ENCODE assay signal across 17 mouse cellular contexts in genomic region chr16:24833221-24833620, GRCm38 (mm10).
DNase-seq lines count a peak whose midpoint lies in the region; ATAC-seq lines count a peak whose summit lies in the region.
"Had no signal": no experiment of that assay in that cellular context is flagged by ENCODE, and none has a peak within 500 bp of the region (broad histone marks: within the 10 kb centered on the region; RNA-seq: fewer than 3 reads in every experiment).

No protein-coding gene starts in this region.

- H3K4me3 ChIP-seq in neural tube, embryonic 14.5 days (ENCODE audit: low read depth, low read length): no peak overlapping the region
- H3K4me3 ChIP-seq: heart, embryonic 10.5 days; midbrain, embryonic 10.5 days had no signal

- DNase-seq in heart, adult 11 months: peak; percentile 79
- no peak for DNase-seq in heart, postnatal 25 days (ENCODE audit: low spot score)
- DNase-seq in kidney, postnatal 4 days: peak; percentile 35 to 42
- DNase-seq in kidney, postnatal 25 days: no peak
- DNase-seq in neural tube, embryonic 10.5 days (ENCODE audit: extremely low spot score, low spot score): no peak
- no peak for DNase-seq in urinary bladder, adult 18-20 months (ENCODE audit: low spot score in 2 of 2)
- DNase-seq in adrenal gland, postnatal 25 days: no peak
- DNase-seq: adrenal gland, adult 2 months; cerebellum, adult 8-10 months; gastrocnemius, postnatal 36 days; right cerebral cortex, adult 18-20 months had no signal

- no peak overlapping the region for H3K27ac ChIP-seq in neural tube, embryonic 14.5 days (ENCODE audit: low read depth, low read length)
- H3K27ac ChIP-seq: heart, embryonic 10.5 days; macrophage; midbrain, embryonic 10.5 days; stomach, postnatal 0 days had no signal

- 71% methylated on average over 8 of the region's 8 CpGs for WGBS in neural tube, embryonic 14.5 days

- no peaks in the 10 kb centered on the region for H3K4me1 ChIP-seq in neural tube, embryonic 14.5 days (ENCODE audit: control insufficient read depth, insufficient read depth, low read length)
- H3K4me1 ChIP-seq: midbrain, embryonic 10.5 days had no signal

- no peaks in the 10 kb centered on the region for H3K27me3 ChIP-seq in neural tube, embryonic 14.5 days (ENCODE audit: control insufficient read depth, insufficient read depth, low read length)

- no peak overlapping the region for H3K4me2 ChIP-seq in neural tube, embryonic 14.5 days (ENCODE audit: low read depth, low read length)

- no peaks in the 10 kb centered on the region for H3K36me3 ChIP-seq in neural tube, embryonic 14.5 days (ENCODE audit: control insufficient read depth, insufficient read depth, low read length)
- H3K36me3 ChIP-seq: heart, embryonic 10.5 days; midbrain, embryonic 10.5 days had no signal

- intact Hi-C loops in heart, postnatal 25 days (cut with DNase I): no loop called here

- H3K9ac ChIP-seq in neural tube, embryonic 14.5 days (replicated peaks; ENCODE audit: low read depth, low read length): no peak overlapping the region

- no peaks in the 10 kb centered on the region for H3K9me3 ChIP-seq in neural tube, embryonic 14.5 days (ENCODE audit: control insufficient read depth, low read length)
- H3K9me3 ChIP-seq: heart, embryonic 10.5 days; midbrain, embryonic 10.5 days had no signal

- ATAC-seq in neural tube, embryonic 14.5 days (ENCODE audit: low read depth): peak; percentile 46; the same call in 1 of the 2 replicates
- ATAC-seq: forebrain, embryonic 16.5 days had no signal

Comparison
In these comparisons a context has a peak if more than half of its experiments do, and no peak if none do; other contexts are left out.
1. DNase-seq: peak in heart, adult 11 months (single experiment) and kidney, postnatal 4 days (2 of 2); none in heart, postnatal 25 days (single experiment), kidney, postnatal 25 days (0 of 2), neural tube, embryonic 10.5 days (single experiment), urinary bladder, adult 18-20 months (0 of 2) and adrenal gland, postnatal 25 days (single experiment).